Mouse (Mus musculus) CH12.LX (cell line): Measurements from ENCODE around the gene Amn.

Experiments used
- EP300 ChIP-seq: IDR thresholded peaks from 2 replicates; pipeline ENCODE4 v1.6.1; 2011; ENCODE audit warnings: low read length, improper control_type of control experiment
- JUND ChIP-seq: conservative IDR thresholded peaks from 2 replicates; pipeline ENCODE4 v1.6.1; 2011; ENCODE audit warnings: low read depth, low read length, improper control_type of control experiment
- POLR2A ChIP-seq: IDR thresholded peaks from 2 replicates; pipeline ENCODE4 v1.6.1; 2011; ENCODE audit warnings: low read depth, mild to moderate bottlenecking, improper control_type of control experiment, low read length
- RCOR1 ChIP-seq: conservative IDR thresholded peaks from 2 replicates; pipeline ENCODE4 v1.6.1; 2012; ENCODE audit warnings: low read depth, mild to moderate bottlenecking, inconsistent platforms, low read length, improper control_type of control experiment
- SIN3A ChIP-seq: IDR thresholded peaks from 2 replicates; pipeline ENCODE4 v1.6.1; 2012; ENCODE audit warnings: low read length, improper control_type of control experiment, inconsistent platforms
- SMC3 ChIP-seq: IDR thresholded peaks from 2 replicates; pipeline ENCODE4 v1.6.1; 2011; ENCODE audit warnings: low read depth, low read length, improper control_type of control experiment
- USF1 ChIP-seq: IDR thresholded peaks from 2 replicates; pipeline ENCODE4 v1.6.1; 2014; ENCODE audit warnings: low read depth, mild to moderate bottlenecking, inconsistent platforms, low read length, improper control_type of control experiment

GRCm38 (mm10) chr12:111233798-111234197 lies 37.1 kb upstream of the Amn start:
- TF ChIP-seq SMC3 (no peak), USF1 (no peak), JUND (no peak), POLR2A (no peak), RCOR1 (no peak), EP300 (no peak), SIN3A (no peak)
